Mouse (Mus musculus): ENCODE data around the gene Mob3a.

DNA sequence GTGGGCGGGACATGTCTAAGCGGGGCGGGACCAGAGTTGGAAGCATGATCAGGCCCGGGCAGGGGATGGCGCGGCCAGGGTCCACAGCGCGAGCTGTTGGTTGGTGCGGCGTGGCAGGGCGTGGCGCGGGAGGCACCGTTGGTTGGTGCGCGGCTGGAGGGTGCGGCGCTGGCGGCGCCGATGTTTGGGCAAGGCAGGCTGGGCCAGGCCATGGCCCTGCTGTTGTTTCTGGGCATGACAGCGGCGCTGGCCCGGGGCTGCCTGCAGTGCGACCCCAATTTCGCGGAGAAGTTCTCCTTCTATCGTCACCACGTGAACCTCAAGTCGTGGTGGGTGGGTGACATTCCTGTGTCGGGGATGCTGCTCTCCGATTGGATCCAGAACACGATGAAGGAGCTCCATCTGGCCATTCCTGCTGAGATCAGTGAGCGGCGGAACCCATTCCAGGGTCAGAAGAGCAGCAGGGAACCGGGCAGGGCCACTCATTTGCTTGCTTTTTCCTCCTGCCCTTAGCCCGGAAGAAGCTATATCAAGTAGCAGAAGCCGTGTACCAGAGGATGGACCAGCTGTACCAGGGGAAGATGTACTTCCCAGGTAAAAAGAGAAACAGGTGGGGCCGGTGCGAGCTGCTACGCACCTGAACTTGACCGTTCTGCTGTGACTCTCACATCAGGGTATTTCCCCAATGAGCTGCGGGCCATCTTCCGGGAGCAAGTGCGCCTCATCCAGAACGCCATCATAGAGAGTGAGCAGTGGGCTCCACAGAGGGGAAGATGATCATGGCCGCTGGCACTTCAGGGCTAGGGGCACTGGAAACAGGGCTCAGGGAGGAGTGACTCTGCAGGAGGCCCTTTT, 986 bp upstream of the Mob3a start:
- TF ChIP-seq POLR2A (IDR thresholded peaks at IDR 0.05; ENCODE audit: extremely low read depth, insufficient read depth, low read length) (peak; percentile 77), CTCF (IDR thresholded peaks at IDR 0.05; ENCODE audit: low read depth, low read length) (no peak)
